Mouse (Mus musculus): Measurements from ENCODE around the gene Ptov1.

- TF ChIP-seq CTCF (IDR thresholded peaks at IDR 0.05) (no peak), EP300 (IDR thresholded peaks at IDR 0.05) (no peak)
Measured at GRCm38 (mm10) chr7:44888256-44889105, 18.9 kb upstream of the Ptov1 start.
